Mouse (Mus musculus): ENCODE results near the gene Tex46. TPM values are rescaled to one million over a fixed set of nuclear protein-coding genes. Genes with fewer than 3 reads are reported as not detected.
A peak's percentile ranks its signal among the peaks of the same experiment; 100 is the strongest.

The Tex46 gene
- total and polyA plus RNA-seq, 3 experiments: not detected

DNA sequence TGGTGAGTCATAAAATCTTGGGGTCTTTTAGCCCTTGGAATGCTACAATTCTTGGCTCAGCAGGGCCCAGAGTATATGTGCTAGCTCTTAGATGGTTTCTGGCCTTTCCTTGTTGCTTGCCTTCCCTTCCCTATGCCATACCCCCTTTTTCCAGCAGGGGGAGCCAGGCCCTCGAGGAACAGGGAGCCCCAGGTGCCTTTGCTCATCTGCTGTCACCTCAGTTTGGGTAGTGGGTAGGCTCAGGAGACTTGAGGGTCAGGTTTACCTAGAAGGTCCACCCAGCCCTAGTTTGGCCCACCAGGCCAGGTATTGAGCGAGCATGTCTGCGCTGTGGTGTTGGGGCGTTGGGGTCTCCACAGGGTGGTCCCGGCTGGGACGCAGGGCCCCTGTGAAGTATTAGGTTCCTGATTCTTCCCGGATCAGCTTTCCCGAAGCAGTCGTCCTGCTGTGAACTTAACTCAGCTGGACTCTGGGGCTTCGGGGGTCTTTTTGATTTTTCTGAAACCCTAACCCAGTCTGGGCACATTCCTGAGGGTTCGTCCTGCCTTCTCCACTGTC lies 38.8 kb downstream of the Tex46 start:
- DNase-seq (ENCODE audit: low spot score) (peak; percentile 49), ATAC-seq (ENCODE audit: extremely low read depth, insufficient number of reproducible peaks, low FRiP score, poor library complexity, severe bottlenecking) (no peak)
- H3K4me1 ChIP-seq (ENCODE audit: insufficient read depth, low read depth, low read length): peaks cover 39% of the 10 kb centered on the region
- H3K36me3 ChIP-seq (replicated peaks): no peaks in the 10 kb centered on the region
- no peak overlapping the region for H3K4me3 ChIP-seq (ENCODE audit: low read depth, low read length)
- no peaks in the 10 kb centered on the region for H3K9me3 ChIP-seq (replicated peaks)
- H3K27me3 ChIP-seq (ENCODE audit: insufficient read depth, low read length): peaks cover 16% of the 10 kb centered on the region; the same call in 1 of the 2 replicates
- no peak for TF ChIP-seq TAL1 (conservative IDR thresholded peaks at IDR 0.05; ENCODE audit: low read depth, low read length)
- TF ChIP-seq CTCF (IDR thresholded peaks at IDR 0.05; ENCODE audit: low read depth, low read length): peak; percentile 83
- no peak for TF ChIP-seq GATA2 (IDR thresholded peaks at IDR 0.05; ENCODE audit: borderline replicate concordance, low read depth, low read length)

DNA sequence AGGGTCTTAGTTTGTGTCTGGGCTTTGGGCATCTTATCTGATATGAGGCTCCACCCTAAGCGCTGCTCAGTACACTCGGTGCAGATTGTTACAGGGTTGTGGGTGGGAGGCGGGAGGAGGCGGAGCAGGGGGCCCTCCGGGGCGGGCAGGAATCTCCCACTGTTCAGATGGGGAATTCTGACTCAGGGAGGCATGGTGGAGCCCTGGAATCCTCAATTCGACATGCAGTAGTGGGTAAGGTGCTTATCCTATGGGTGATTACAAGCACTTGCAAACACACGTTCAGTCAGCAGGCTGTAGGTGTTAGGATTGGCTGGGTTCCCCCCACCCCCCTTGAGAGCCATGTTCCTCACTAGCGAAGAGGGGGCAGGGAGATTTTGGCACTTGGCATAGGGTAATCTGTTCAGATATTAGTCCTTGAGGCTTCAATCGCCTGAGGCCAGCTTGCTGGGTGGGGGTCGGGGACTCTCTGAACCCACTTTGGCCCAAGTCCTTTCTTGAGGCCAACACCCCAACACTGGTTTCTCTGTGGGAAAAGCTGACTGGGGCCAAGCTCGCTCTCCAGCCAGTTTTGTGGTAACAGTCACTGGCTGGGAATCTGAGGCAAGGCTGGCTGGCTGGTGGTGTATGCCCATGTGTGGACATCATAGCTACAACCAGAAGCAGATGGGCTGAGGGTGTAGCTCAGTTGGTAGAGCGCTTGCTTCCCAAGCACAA lies 39.4 kb downstream of the Tex46 start:
- Histone ChIP-seq H3K36me3 (replicated peaks) (no peaks in the 10 kb centered on the region), H3K9me3 (replicated peaks) (no peaks in the 10 kb centered on the region), H3K4me3 (ENCODE audit: low read depth, low read length) (no peak overlapping the region), H3K27me3 (ENCODE audit: insufficient read depth, low read length) (peaks cover 13% of the 10 kb centered on the region; the same call in 1 of the 2 replicates), H3K4me1 (ENCODE audit: insufficient read depth, low read depth, low read length) (peaks cover 44% of the 10 kb centered on the region)
- TF ChIP-seq GATA1 (IDR thresholded peaks at IDR 0.05; ENCODE audit: borderline replicate concordance, low read length): no peak
- TF ChIP-seq TAL1 (conservative IDR thresholded peaks at IDR 0.05; ENCODE audit: low read depth, low read length): no peak
- TF ChIP-seq GATA2 (IDR thresholded peaks at IDR 0.05; ENCODE audit: borderline replicate concordance, low read depth, low read length): no peak
- TF ChIP-seq CTCF (IDR thresholded peaks at IDR 0.05; ENCODE audit: low read depth, low read length): no peak
- TF ChIP-seq POLR2AphosphoS5 (IDR thresholded peaks at IDR 0.05; ENCODE audit: insufficient replicate concordance, low read depth, low read length): no peak
- ATAC-seq (ENCODE audit: extremely low read depth, insufficient number of reproducible peaks, low FRiP score, poor library complexity, severe bottlenecking): no peak
- DNase-seq (ENCODE audit: low spot score): no peak

DNA sequence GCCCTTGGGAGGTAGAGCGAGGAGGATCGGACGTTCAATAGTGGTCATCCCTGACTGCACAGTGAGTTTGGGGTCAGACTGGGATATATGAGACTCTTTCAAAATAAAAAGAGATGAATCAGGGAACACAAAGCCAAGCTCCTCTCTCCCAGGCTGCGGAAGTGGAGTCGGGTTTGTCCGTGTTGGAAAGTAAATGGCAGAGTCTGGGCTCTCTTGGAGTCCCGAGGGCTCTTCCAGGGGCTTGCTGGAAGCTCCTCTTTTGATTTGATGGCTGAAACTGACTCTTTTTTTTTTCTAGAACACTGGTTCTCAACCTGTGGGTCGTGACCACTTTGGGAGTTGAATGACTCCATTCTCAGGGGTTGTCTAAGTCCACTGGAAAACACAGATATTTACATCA lies 40.0 kb downstream of the Tex46 start:
- DNase-seq (ENCODE audit: low spot score) (no peak), ATAC-seq (ENCODE audit: extremely low read depth, insufficient number of reproducible peaks, low FRiP score, poor library complexity, severe bottlenecking) (no peak)
- TF ChIP-seq GATA2 (IDR thresholded peaks at IDR 0.05; ENCODE audit: borderline replicate concordance, low read depth, low read length): no peak

DNA sequence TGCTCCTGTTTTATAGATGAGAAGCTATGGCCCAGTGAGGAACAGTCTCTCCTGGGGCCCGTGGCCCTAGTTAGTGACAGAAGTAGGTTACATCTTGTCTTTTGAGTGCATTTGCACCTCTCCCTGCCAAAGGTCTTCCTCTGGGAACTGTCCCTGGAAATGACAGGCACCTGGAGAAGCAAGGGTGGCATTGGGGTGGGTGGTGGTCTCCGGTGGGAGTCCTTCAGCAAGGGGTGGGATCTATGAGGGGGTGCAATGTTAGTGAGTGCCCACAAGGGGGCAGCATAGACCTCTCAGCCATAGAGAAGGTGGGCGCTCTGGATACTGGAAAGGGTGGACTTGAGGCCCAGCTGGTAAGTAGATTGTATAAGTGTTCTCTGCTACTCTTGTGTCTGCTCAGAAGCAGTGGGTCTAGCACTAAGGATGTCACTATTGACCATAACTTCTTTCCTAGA lies 41.1 kb downstream of the Tex46 start:
- Histone ChIP-seq H3K4me1 (ENCODE audit: insufficient read depth, low read depth, low read length) (peaks cover 56% of the 10 kb centered on the region), H3K9me3 (replicated peaks) (no peaks in the 10 kb centered on the region), H3K4me3 (ENCODE audit: low read depth, low read length) (no peak overlapping the region), H3K36me3 (replicated peaks) (no peaks in the 10 kb centered on the region), H3K27me3 (ENCODE audit: insufficient read depth, low read length) (peaks cover 11% of the 10 kb centered on the region; the same call in 1 of the 2 replicates)
- TF ChIP-seq CTCF (IDR thresholded peaks at IDR 0.05; ENCODE audit: low read depth, low read length): peak; percentile 90
- no peak for TF ChIP-seq TAL1 (conservative IDR thresholded peaks at IDR 0.05; ENCODE audit: low read depth, low read length)
- DNase-seq (ENCODE audit: low spot score) (peak; percentile 51), ATAC-seq (ENCODE audit: extremely low read depth, insufficient number of reproducible peaks, low FRiP score, poor library complexity, severe bottlenecking) (no peak)

More for the DNA sequence above, 40.0 kb downstream of the Tex46 start:
- H3K9me3 ChIP-seq (replicated peaks): no peaks in the 10 kb centered on the region
- H3K4me1 ChIP-seq (ENCODE audit: insufficient read depth, low read depth, low read length): peaks cover 49% of the 10 kb centered on the region
- H3K27me3 ChIP-seq (ENCODE audit: insufficient read depth, low read length): peaks cover 11% of the 10 kb centered on the region; the same call in 1 of the 2 replicates
- H3K36me3 ChIP-seq (replicated peaks): no peaks in the 10 kb centered on the region
- no peak overlapping the region for H3K4me3 ChIP-seq (ENCODE audit: low read depth, low read length)

DNA sequence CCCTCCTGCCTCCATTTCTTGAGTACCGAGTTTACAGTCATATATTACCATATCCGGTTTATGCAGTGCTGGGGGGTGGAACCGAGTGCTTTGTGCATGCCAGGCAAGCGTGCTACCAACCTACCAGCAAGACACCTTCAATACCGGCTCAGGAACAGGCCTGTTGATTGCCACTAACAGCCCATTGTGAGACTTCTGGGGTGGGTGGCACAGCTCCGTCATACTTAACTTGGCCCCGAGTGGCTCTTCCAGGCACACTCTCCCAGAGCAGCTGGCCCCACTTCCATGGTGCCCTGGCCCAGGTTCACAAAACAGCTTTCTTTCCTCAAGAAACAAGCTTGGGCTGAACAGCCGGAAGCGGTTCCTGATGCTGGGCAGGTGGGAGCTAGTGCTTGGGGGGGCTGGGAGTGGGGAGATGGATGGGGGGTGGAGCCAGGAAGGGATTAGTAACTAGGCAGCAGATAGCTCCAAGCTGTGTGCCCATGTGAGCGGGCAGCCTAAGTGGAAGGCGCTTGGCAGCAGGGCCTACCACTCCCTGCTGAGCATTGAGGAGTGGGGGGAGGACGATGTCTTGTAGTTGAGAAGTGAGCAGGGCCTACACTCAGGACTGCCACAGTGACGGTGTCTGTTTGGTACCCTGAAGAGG lies 41.8 kb downstream of the Tex46 start:
- H3K27me3 ChIP-seq (ENCODE audit: insufficient read depth, low read length): peaks cover 11% of the 10 kb centered on the region; the same call in 1 of the 2 replicates
- no peak overlapping the region for H3K4me3 ChIP-seq (ENCODE audit: low read depth, low read length)
- no peak for ATAC-seq (ENCODE audit: extremely low read depth, insufficient number of reproducible peaks, low FRiP score, poor library complexity, severe bottlenecking)
- H3K36me3 ChIP-seq (replicated peaks): no peaks in the 10 kb centered on the region
- H3K9me3 ChIP-seq (replicated peaks): no peaks in the 10 kb centered on the region
- no peak for DNase-seq (ENCODE audit: low spot score)
- TF ChIP-seq TAL1 (conservative IDR thresholded peaks at IDR 0.05; ENCODE audit: low read depth, low read length) (no peak), GATA2 (IDR thresholded peaks at IDR 0.05; ENCODE audit: borderline replicate concordance, low read depth, low read length) (no peak), POLR2AphosphoS5 (IDR thresholded peaks at IDR 0.05; ENCODE audit: insufficient replicate concordance, low read depth, low read length) (no peak), CTCF (IDR thresholded peaks at IDR 0.05; ENCODE audit: low read depth, low read length) (no peak), GATA1 (IDR thresholded peaks at IDR 0.05; ENCODE audit: borderline replicate concordance, low read length) (no peak)
- peaks cover 62% of the 10 kb centered on the region for H3K4me1 ChIP-seq (ENCODE audit: insufficient read depth, low read depth, low read length)

DNA sequence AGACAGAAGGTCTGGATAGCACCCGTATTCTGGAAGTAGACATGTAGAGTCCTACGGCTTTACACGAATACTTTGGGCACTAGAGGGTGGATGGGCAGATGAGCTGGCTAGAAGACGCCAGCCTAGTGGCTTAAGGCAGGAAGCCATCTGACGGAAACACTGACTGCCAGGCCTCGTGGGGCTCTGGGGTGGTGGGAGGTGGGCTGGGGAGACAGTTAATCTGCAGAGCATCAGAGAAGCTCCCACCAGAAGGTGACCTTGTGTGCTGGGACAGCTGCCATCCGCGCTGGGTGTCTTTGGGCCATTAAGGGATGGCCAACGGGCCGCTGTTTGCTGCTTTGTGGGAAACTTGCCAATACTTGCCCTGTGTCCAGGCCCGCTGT lies 42.3 kb downstream of the Tex46 start:
- peaks cover 67% of the 10 kb centered on the region for H3K4me1 ChIP-seq (ENCODE audit: insufficient read depth, low read depth, low read length)
- H3K4me3 ChIP-seq (ENCODE audit: low read depth, low read length): peak overlapping the region; percentile 5; the same call in 1 of the 2 replicates
- DNase-seq (ENCODE audit: low spot score) (no peak), ATAC-seq (ENCODE audit: extremely low read depth, insufficient number of reproducible peaks, low FRiP score, poor library complexity, severe bottlenecking) (no peak)
- H3K36me3 ChIP-seq (replicated peaks): no peaks in the 10 kb centered on the region
- H3K27me3 ChIP-seq (ENCODE audit: insufficient read depth, low read length): peaks cover 11% of the 10 kb centered on the region; the same call in 1 of the 2 replicates
- H3K9me3 ChIP-seq (replicated peaks): no peaks in the 10 kb centered on the region
- TF ChIP-seq TAL1 (conservative IDR thresholded peaks at IDR 0.05; ENCODE audit: low read depth, low read length) (no peak), CTCF (IDR thresholded peaks at IDR 0.05; ENCODE audit: low read depth, low read length) (no peak), GATA1 (IDR thresholded peaks at IDR 0.05; ENCODE audit: borderline replicate concordance, low read length) (no peak)
